Mouse (Mus musculus): Measurements from ENCODE around the gene Krt80.

GRCm38 (mm10) chr15:101369382-101370100 lies 421 bp downstream of the Krt80 start:
- no peak for TF ChIP-seq POLR2A (IDR thresholded peaks at IDR 0.05; ENCODE audit: control insufficient read depth, extremely low read depth, insufficient read depth, low read length, poor library complexity)
- no peak for TF ChIP-seq CTCF (IDR thresholded peaks at IDR 0.05; ENCODE audit: borderline replicate concordance, control insufficient read depth, extremely low read depth, insufficient read depth, low read length, poor library complexity)

All from thymus, adult 2 months (tissue).